Mouse (Mus musculus) testis, adult 2 months (tissue): Measurements from ENCODE around the gene Rfng.

Experiments
- CTCF ChIP-seq: fragments of 200-500 bp; IDR thresholded peaks from 2 replicates; pipeline ENCODE4 v1.5.1; 2012; ENCODE audit warnings: low read depth, mild to moderate bottlenecking, inconsistent platforms, low read length, moderate library complexity; ENCODE audit not compliant: control insufficient read depth, insufficient read depth, insufficient replicate concordance
- POLR2A ChIP-seq: fragments of 200-500 bp; IDR thresholded peaks from 2 replicates; pipeline ENCODE4 v1.6.1; 2012; ENCODE audit warnings: low read depth, mild to moderate bottlenecking, inconsistent platforms, low read length, moderate library complexity; ENCODE audit not compliant: control insufficient read depth

DNA sequence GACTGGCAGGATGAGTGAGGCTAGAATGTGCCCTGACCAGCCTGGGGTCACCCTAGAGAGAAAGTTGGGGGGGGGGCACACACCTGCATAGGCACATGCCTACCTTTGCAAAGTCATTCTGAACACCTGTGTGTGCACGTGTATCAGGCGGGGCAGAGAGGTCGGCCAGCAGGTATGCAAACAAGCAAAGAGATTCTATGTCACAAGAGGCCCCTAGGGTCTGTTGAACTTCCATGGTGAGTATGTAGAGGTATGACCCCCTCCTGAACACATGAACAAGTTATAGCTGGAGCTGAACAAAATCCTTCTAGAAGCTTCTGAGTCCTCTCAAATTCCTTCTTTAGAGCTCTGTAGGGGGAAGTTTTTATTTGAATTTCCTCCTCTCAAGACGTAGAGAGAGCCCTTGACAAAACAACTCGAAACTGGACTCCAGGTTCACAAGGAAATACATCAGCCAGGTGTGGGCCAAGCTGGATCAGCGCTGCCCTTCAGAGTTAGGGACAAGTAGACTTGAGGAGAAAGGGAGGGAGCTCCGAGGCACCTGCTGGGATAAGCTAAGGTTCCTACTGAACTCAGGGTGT, 39.8 kb downstream of the Rfng start:
- TF ChIP-seq CTCF (no peak), POLR2A (no peak)
